Mouse (Mus musculus): ENCODE data around the gene Tuba1c. TPM values are rescaled to one million over a fixed set of nuclear protein-coding genes. Genes with fewer than 3 reads are reported as not detected.

Tuba1c gene
- total and polyA plus RNA-seq, 3 experiments, result 129 to 163 TPM; not detected in 1

DNA sequence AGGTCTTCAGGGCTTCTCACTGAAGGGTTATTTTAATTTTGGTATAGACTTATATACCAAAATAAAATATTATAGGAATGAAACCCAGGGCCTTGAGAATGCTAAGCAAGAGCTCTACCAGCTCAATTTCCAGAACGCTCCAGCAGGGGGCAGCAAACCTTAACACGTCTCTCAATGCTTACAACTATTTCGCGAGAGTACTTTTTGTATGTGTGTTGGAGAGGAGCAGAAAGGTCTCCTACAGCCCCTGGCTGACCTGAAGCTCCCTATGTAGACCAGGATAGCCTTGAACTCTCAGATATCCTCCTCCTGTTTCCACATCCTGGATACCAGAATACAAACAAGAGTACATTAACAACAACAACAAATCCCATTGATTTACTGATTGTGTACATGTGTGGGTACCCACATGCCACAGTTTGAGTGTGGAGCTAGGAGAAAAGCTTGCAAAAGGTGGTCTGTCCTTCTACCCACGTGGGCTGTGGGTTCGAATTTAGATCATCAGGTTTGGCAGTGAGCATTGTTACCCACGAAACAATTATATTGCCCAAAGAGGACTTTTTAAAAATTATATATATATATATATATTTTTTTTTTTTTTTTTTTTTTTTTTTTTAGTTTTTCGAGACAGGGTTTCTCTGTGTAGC is 4.9 kb upstream of the Tuba1c start (continued):
- no peak for TF ChIP-seq UBTF (IDR thresholded peaks at IDR 0.05; ENCODE audit: borderline replicate concordance, insufficient read depth, low read depth, low read length)
- TF ChIP-seq EP300 (IDR thresholded peaks at IDR 0.05; ENCODE audit: low read depth in 1 of 2, low read length in 2 of 2), result no peak
- TF ChIP-seq ZC3H11A (IDR thresholded peaks at IDR 0.05; ENCODE audit: low read depth, low read length), result peak; percentile 54; the same call in 1 of the 2 replicates
- no peak for TF ChIP-seq MAFK (IDR thresholded peaks at IDR 0.05; ENCODE audit: borderline replicate concordance, low read depth, low read length)
- peak; percentile 82 for TF ChIP-seq MXI1 (IDR thresholded peaks at IDR 0.05; ENCODE audit: low read depth, low read length)
- TF ChIP-seq MAX (IDR thresholded peaks at IDR 0.05; ENCODE audit: low read length), result 0 out of 2 replicates have a peak, but pooled peaks have one; percentile 15
- no peak for TF ChIP-seq BHLHE40 (IDR thresholded peaks at IDR 0.05; ENCODE audit: borderline replicate concordance, low read depth, low read length)

- peaks cover 0 to 10% of the 10 kb centered on the region in 2 experiments; a peak in 2 of 4 replicates for H3K36me3 ChIP-seq (ENCODE audit: control insufficient read depth in 1 of 2, insufficient read depth in 2 of 2, low read length in 2 of 2)
- DNase-seq (ENCODE audit: low read depth, low spot score), result peak; percentile 90
- peaks cover 3 to 5% of the 10 kb centered on the region in 2 experiments; a peak in 3 of 4 replicates for H3K4me1 ChIP-seq (ENCODE audit: control insufficient read depth in 1 of 2, insufficient read depth in 2 of 2, low read length in 2 of 2)
- peak overlapping the region; percentile 45 to 65 for H3K4me3 ChIP-seq (ENCODE audit: control insufficient read depth in 1 of 2, insufficient read depth in 1 of 2, low read depth in 2 of 2, low read length in 2 of 2)
- H3K9ac ChIP-seq (ENCODE audit: control insufficient read depth, low read depth, low read length, poor library complexity, severe bottlenecking), result peak overlapping the region; percentile 45
- H3K27me3 ChIP-seq (ENCODE audit: control insufficient read depth in 1 of 2, insufficient read depth in 2 of 2, low read length in 2 of 2), result no peaks in the 10 kb centered on the region
- H3K27ac ChIP-seq (ENCODE audit: control insufficient read depth, low read depth, low read length), result peak overlapping the region; percentile 50
- H3K79me2 ChIP-seq (ENCODE audit: control insufficient read depth, insufficient read depth, low read length, poor library complexity), result peaks cover 4% of the 10 kb centered on the region
- no peaks in the 10 kb centered on the region for H3K9me3 ChIP-seq (replicated peaks; ENCODE audit: insufficient read depth, low read length)
- TF ChIP-seq NRF1 (IDR thresholded peaks at IDR 0.05; ENCODE audit: insufficient read depth, low read depth, low read length, poor library complexity, severe bottlenecking), result peak; percentile 41; the same call in 1 of the 2 replicates
- no peak for TF ChIP-seq MAFK (IDR thresholded peaks at IDR 0.05; ENCODE audit: borderline replicate concordance, low read depth, low read length)
- peak; percentile 66 for TF ChIP-seq MAZ (IDR thresholded peaks at IDR 0.05; ENCODE audit: low read depth, low read length)
- TF ChIP-seq POLR2AphosphoS2 (IDR thresholded peaks at IDR 0.05; ENCODE audit: low read length), result no peak
- TF ChIP-seq TBP (IDR thresholded peaks at IDR 0.05; ENCODE audit: low read depth, low read length), result peak; percentile 68
- TF ChIP-seq UBTF (IDR thresholded peaks at IDR 0.05; ENCODE audit: borderline replicate concordance, insufficient read depth, low read depth, low read length), result no peak
- TF ChIP-seq ZNF384 (IDR thresholded peaks at IDR 0.05; ENCODE audit: low read depth, low read length), result no peak
- TF ChIP-seq USF1 (IDR thresholded peaks at IDR 0.05; ENCODE audit: low read depth, low read length), result no peak
- TF ChIP-seq HCFC1 (IDR thresholded peaks at IDR 0.05; ENCODE audit: low read depth, low read length), result peak; percentile 32; the same call in 1 of the 2 replicates
- TF ChIP-seq POLR2AphosphoS5 (IDR thresholded peaks at IDR 0.05; ENCODE audit: borderline replicate concordance, low read depth, low read length), result no peak
- TF ChIP-seq GABPA (IDR thresholded peaks at IDR 0.05; ENCODE audit: low read depth, low read length), result no peak
- no peak for TF ChIP-seq TAL1 (IDR thresholded peaks at IDR 0.05; ENCODE audit: low read length)
- no peak for TF ChIP-seq JUND (IDR thresholded peaks at IDR 0.05; ENCODE audit: low read depth, low read length)
- no peak for TF ChIP-seq GATA1 (IDR thresholded peaks at IDR 0.05; ENCODE audit: low read depth, low read length)
- TF ChIP-seq KAT2A (conservative IDR thresholded peaks at IDR 0.05; ENCODE audit: low read depth, low read length), result no peak
- no peak for TF ChIP-seq RCOR1 (IDR thresholded peaks at IDR 0.05; ENCODE audit: low read depth, low read length)
- no peak for TF ChIP-seq ETS1 (IDR thresholded peaks at IDR 0.05; ENCODE audit: low read depth, low read length)
- TF ChIP-seq CHD1 (IDR thresholded peaks at IDR 0.05; ENCODE audit: low read depth, low read length), result no peak
- TF ChIP-seq MAX (IDR thresholded peaks at IDR 0.05; ENCODE audit: low read length), result no peak
- TF ChIP-seq SIN3A (IDR thresholded peaks at IDR 0.05; ENCODE audit: low read length), result no peak; the same call in 1 of the 2 replicates
- no peak for TF ChIP-seq MXI1 (IDR thresholded peaks at IDR 0.05; ENCODE audit: low read depth, low read length)
- TF ChIP-seq SMC3 (IDR thresholded peaks at IDR 0.05; ENCODE audit: low read depth, low read length), result no peak
- TF ChIP-seq ZC3H11A (IDR thresholded peaks at IDR 0.05; ENCODE audit: low read depth, low read length), result no peak
- TF ChIP-seq BHLHE40 (IDR thresholded peaks at IDR 0.05; ENCODE audit: borderline replicate concordance, low read depth, low read length), result no peak
- TF ChIP-seq NELFE (IDR thresholded peaks at IDR 0.05; ENCODE audit: low read depth, low read length), result peak; percentile 40
- TF ChIP-seq USF2 (IDR thresholded peaks at IDR 0.05; ENCODE audit: borderline replicate concordance in 1 of 2, insufficient read depth in 1 of 2, low read depth in 1 of 2, low read length in 2 of 2), result no peak
- peak; percentile 17; the same call in 1 of the 2 replicates for TF ChIP-seq ELF1 (IDR thresholded peaks at IDR 0.05; ENCODE audit: low read depth, low read length)
- TF ChIP-seq EP300 (IDR thresholded peaks at IDR 0.05; ENCODE audit: low read depth in 1 of 2, low read length in 2 of 2), result no peak
- TF ChIP-seq POLR2A (IDR thresholded peaks at IDR 0.05; ENCODE audit: control insufficient read depth in 1 of 2, insufficient read depth in 1 of 2, low read depth in 1 of 2, low read length in 2 of 2, poor library complexity in 1 of 2), result peak; percentile 36; a peak in 1 of 4 replicates
- no peak for TF ChIP-seq MEF2A (IDR thresholded peaks at IDR 0.05; ENCODE audit: extremely low read depth, insufficient replicate concordance, low read depth, low read length, poor library complexity, severe bottlenecking)
- no peak for TF ChIP-seq ZKSCAN1 (IDR thresholded peaks at IDR 0.05; ENCODE audit: low read depth, low read length)
- TF ChIP-seq MYC (IDR thresholded peaks at IDR 0.05; ENCODE audit: low read depth, low read length), result no peak
Observed at GRCm38 (mm10) chr15:99025414-99025813, 4.3 kb upstream of the Tuba1c start.
